Mouse (Mus musculus) ES-Bruce4 (cell line): ENCODE measurements around the gene Phf21b. TPM values are rescaled to one million over a fixed set of nuclear protein-coding genes. Genes with fewer than 3 reads are reported as not detected.
"Not testable (repeated sequence)": the region's sequence is repeated elsewhere in the genome, so short reads cannot be mapped to it uniquely, and the experiment has no call there.

Experiments used
- H3K27ac ChIP-seq: 2 replicates; pipeline ENCODE4 v1.5.1; 2012; ENCODE audit warnings: low read length, inconsistent platforms; ENCODE audit not compliant: insufficient read depth
- H3K27me3 ChIP-seq: 2 replicates; pipeline ENCODE4 v1.6.1; 2012; ENCODE audit warnings: mild to moderate bottlenecking, low read length, inconsistent platforms; ENCODE audit not compliant: control insufficient read depth, poor library complexity, insufficient read depth, severe bottlenecking
- H3K36me3 ChIP-seq: 2 replicates; pipeline ENCODE4 v1.6.1; 2012; ENCODE audit warnings: inconsistent platforms, mild to moderate bottlenecking, low read length, moderate library complexity; ENCODE audit not compliant: control insufficient read depth, poor library complexity, insufficient read depth, severe bottlenecking
- H3K4me1 ChIP-seq: one replicate; pipeline ENCODE4 v1.8.1; 2011; ENCODE audit warnings: low read length; ENCODE audit not compliant: control insufficient read depth, insufficient read depth
- H3K4me3 ChIP-seq: 2 replicates; pipeline ENCODE4 v1.5.1; 2011; ENCODE audit warnings: low read depth, mild to moderate bottlenecking, low read length
- H3K9ac ChIP-seq: 2 replicates; pipeline ENCODE4 v1.6.1; 2012; ENCODE audit warnings: low read depth, mild to moderate bottlenecking, inconsistent platforms; ENCODE audit not compliant: poor library complexity, severe bottlenecking
- H3K9me3 ChIP-seq: replicated peaks from 2 replicates; pipeline ENCODE4 v1.6.1; 2012; ENCODE audit warnings: mild to moderate bottlenecking, low read length, inconsistent platforms; ENCODE audit not compliant: control insufficient read depth, poor library complexity, insufficient read depth, severe bottlenecking
- CTCF ChIP-seq: IDR thresholded peaks from one replicate; pipeline ENCODE4 v1.8.1; 2011; ENCODE audit warnings: low read depth, low read length
- EP300 ChIP-seq: IDR thresholded peaks from 2 replicates; pipeline ENCODE4 v1.6.1; 2011; ENCODE audit warnings: low read depth, low read length; ENCODE audit not compliant: insufficient read depth
- POLR2A ChIP-seq: IDR thresholded peaks from one replicate; pipeline ENCODE4 v1.8.1; 2011; ENCODE audit warnings: low read length; ENCODE audit not compliant: insufficient read depth
- polyA plus RNA-seq: library from polyadenylated mRNA; stranded (reverse); fragments of >200 nt; gene quantifications from 2 replicates; pipeline ENCODE4 v1.2.4, GENCODE M21; 2011; ENCODE audit warnings: low read depth; ENCODE audit not compliant: missing spikeins, insufficient read depth, insufficient read length

Phf21b gene
- polyA plus RNA-seq, 1 experiment, result 4.2 TPM

DNA sequence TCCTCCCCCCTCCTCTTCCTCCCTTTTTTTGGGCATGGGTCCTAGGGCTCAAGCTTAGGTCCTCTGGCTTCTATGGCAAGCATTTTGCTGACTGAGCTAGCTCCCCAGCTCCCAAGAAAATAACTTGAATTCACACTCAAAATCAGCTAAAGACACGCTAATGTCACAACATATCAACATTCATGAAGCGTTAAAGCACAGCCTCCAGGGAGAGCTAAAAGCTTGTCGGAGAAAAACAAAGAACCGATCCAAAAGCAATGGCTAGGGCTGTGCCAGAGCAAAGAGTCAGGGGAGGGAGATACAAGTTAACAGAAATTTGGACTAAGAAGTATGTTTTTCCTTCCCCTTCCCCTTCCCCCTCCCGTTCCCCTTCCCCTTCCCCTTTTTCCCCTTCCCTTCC, 77.3 kb downstream of the Phf21b start:
- Histone ChIP-seq H3K27ac (no peak overlapping the region), H3K4me1 (no peaks in the 10 kb centered on the region), H3K4me3 (no peak overlapping the region), H3K9me3 (no peaks in the 10 kb centered on the region), H3K36me3 (no peaks in the 10 kb centered on the region), H3K9ac (no peak overlapping the region), H3K27me3 (no peaks in the 10 kb centered on the region)
- TF ChIP-seq CTCF (no peak), EP300 (no peak), POLR2A (no peak)

DNA sequence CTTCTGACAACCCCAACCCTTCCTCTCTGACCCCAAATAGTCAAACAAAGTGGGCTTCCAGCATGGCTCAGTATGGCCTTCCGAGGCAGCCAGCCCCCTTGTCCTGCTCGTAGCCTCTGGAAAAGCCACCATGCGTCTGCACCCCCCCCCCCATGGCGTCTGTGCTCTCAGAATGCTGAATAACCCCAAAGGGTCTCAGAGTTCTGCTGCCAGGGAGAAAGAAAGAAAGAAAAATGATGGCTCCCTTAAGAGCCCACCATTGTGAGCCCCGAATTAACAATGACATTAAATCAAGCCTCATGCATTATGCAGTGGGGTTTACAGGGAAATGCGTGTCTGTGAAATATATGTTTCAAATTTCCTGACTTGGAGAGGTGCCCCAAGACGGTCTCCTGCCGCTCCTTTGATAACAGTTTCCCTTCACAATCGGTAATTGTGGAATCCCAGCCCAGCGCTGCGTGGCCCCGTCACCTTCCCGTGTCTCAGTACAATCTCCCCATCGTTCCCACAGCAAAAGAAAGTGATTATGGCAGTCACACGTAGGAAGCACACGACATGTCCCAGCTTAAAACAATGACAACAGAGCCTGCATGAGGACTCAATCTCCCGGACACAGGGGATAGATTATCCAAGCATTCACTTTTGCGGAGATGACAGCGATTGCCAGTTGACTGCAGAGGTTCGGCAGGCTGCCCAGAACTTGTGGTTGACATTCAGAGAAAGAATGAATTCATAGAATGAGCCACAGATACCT, 80.3 kb downstream of the Phf21b start:
- H3K4me3 ChIP-seq, result no peak overlapping the region

DNA sequence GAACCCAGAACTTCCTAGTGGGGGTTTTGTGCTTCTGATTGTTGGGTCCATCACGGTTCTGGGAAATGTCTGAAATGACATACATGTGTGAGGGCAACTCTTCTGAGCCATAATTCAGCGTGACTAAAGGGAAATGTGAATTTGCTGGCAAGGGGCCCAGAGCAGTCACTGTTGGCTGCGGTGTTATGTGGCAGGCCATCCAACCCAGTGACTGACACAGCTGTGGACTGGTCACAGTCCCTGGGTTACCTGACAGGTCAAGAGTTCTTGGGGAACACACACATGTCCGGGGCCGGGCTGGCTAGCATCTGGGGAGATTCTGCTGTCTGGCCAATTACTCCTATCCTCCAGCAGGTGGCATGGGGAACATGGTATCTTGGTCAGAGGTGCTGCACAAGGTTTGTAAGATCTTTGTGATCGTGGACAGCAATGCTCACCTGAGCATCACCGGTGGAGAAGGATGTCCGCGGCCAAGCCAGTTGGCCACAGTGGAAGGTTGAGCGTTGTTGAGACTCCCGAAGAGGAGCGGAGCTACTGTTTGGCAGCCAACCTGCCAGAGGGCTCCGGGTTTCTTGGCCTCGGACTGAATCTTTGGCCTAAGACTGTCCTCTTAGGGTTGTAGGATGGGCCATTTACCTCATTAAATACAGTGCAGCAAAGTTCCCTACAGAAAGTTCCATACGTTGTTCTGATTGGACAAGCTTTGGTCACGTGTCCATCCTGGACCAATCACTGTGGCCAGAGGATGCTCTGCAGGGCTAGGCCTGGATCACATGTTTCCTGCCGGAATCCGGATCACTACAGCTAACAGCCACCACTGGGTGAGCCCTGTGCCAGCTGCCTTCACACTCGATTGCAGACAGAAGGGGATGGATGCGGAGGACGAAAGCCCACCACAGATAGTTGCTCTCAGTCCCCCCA, 83.4 kb downstream of the Phf21b start:
- no peak overlapping the region; the same call in 1 of the 2 replicates for H3K4me3 ChIP-seq
- peak; percentile 28 for TF ChIP-seq CTCF
- no peak for TF ChIP-seq POLR2A

More for the DNA sequence above, 80.3 kb downstream of the Phf21b start:
- no peaks in the 10 kb centered on the region for H3K9me3 ChIP-seq
- H3K4me1 ChIP-seq, result no peaks in the 10 kb centered on the region
- H3K27ac ChIP-seq, result no peak overlapping the region
- H3K36me3 ChIP-seq, result no peaks in the 10 kb centered on the region
- no peaks in the 10 kb centered on the region for H3K27me3 ChIP-seq
- TF ChIP-seq EP300 (no peak), POLR2A (no peak), CTCF (no peak)
- no peak overlapping the region for H3K9ac ChIP-seq

DNA sequence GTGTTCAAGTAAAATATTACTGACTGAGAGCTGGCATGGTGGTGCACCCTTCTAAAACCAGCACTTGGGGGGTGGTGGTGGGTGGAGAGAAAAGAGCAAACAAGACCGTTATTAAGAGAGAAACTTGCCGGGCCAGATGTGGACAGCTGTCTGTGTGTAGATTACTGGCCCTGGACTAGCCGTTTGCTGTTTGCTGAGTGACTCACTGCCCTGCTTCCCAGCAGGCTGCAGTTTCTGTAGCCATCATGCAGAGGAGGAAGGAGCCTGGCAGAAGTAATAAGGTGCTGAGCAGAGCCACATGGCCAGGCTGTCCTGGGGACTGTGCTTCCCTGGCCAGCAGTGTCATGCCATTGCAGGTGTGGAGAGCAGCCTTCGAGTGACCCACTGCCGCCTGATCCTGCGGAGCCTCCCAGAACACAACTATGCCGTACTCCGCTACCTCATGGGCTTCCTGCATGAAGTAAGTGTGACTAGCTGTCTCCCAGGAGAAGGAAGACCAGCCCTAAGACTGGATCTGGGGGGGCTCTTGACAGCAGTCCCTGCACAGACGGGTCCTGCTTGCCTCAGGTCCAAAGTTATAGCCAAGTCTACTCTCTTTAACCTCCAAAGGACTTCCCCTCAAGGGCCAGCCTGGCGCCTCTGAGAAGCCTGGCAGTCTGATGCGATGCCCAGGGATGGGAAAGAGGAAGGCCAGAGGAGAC, 86.1 kb downstream of the Phf21b start:
- no peaks in the 10 kb centered on the region for H3K4me1 ChIP-seq
- H3K36me3 ChIP-seq, result no peaks in the 10 kb centered on the region
- H3K4me3 ChIP-seq, result no peak overlapping the region
- H3K27ac ChIP-seq, result no peak overlapping the region
- no peaks in the 10 kb centered on the region for H3K9me3 ChIP-seq
- H3K9ac ChIP-seq, result no peak overlapping the region
- no peak for TF ChIP-seq POLR2A
- TF ChIP-seq CTCF, result no peak
- no peak for TF ChIP-seq EP300
- no peaks in the 10 kb centered on the region for H3K27me3 ChIP-seq

More for the DNA sequence above, 83.4 kb downstream of the Phf21b start:
- Histone ChIP-seq H3K27ac (no peak overlapping the region), H3K27me3 (no peaks in the 10 kb centered on the region), H3K36me3 (no peaks in the 10 kb centered on the region), H3K9me3 (no peaks in the 10 kb centered on the region), H3K9ac (no peak overlapping the region), H3K4me1 (no peaks in the 10 kb centered on the region)

DNA sequence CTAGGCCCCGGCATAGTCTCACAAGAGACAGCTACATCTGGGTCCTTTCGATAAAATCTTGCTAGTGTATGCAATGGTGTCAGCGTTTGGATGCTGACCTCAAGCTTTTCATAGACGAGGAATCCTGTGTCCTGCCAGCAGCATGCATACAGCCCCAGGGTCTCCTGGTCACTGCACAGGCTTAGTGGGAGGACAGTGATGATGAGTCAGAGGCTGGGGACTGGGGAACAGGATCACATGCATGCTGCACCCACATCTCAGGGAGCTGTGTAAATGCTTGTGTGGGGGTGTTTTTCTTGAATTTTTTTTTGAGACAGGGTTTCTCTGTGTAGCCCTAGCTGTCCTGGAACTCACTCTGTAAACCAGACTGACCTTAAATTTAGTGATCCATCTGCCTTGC, 87.3 kb downstream of the Phf21b start:
- H3K27me3 ChIP-seq, H3K27ac ChIP-seq, H3K4me3 ChIP-seq, H3K36me3 ChIP-seq, H3K9me3 ChIP-seq, H3K4me1 ChIP-seq, H3K9ac ChIP-seq: not testable (repeated sequence)
